Mouse (Mus musculus) stomach, postnatal 0 days (tissue): ENCODE results near the gene Rnf121.

Experiments
- CTCF ChIP-seq: IDR thresholded peaks from 2 replicates; pipeline ENCODE4 v1.5.1; 2016; ENCODE audit warnings: antibody characterized with exemption, low read depth, mild to moderate bottlenecking, moderate library complexity
- EP300 ChIP-seq: optimal IDR thresholded peaks from 2 replicates; pipeline ENCODE3; 2016; ENCODE audit warnings: antibody characterized with exemption

DNA sequence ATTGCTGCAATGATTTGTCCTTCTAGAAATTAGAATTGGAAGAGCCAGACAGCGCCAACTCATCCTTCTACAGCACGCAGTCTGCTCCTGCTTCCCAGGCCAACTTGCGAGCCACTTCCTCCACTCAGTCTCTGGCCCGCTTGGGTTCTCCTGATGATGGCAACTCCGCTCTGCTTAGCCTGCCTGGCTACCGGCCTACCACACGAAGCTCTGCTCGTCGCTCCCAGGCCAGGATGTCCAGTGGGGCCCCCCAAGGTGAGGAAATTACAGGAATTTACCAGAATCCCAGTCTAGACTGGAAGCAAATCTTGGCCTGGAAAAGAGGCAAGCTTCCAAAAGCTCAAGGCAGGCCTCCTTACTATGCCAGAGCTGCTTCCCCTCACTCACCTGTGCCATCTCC is 53.4 kb downstream of the Rnf121 start:
- TF ChIP-seq EP300, result no peak
- no peak for TF ChIP-seq CTCF
